Mouse (Mus musculus): ENCODE measurements around the gene Ano6. TPM values are rescaled to one million over a fixed set of nuclear protein-coding genes. Genes with fewer than 3 reads are reported as not detected.

Ano6 gene
- polyA plus RNA-seq, 1 experiment from 2014 or later: 44.6 TPM

DNA sequence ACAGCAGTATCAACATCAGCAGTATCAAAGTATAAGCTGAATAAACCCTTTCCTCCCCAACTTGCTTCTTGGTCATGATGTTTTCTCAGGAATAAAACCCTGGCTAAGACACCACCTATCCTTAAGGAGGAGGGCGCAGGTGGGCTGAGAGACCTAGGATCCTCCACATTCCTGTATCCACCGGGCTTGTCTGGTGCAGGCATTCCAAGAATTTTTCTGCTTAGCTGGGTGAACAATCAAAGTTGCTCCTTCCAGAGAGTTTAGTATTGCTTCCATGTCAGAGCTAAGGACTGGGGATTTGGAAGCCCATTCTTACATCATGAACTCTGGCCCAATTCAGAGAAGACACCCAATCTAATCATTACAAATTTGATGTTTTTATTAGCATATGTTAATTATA lies 53.8 kb downstream of the Ano6 start:
- H3K36me3 ChIP-seq: no peaks in the 10 kb centered on the region
- DNase-seq (ENCODE audit: low spot score): no peak
- no peak overlapping the region for H3K27ac ChIP-seq
- WGBS: 56% methylated on average over 2 of the region's 2 CpGs
- H3K9me3 ChIP-seq (replicated peaks): no peaks in the 10 kb centered on the region
- no peak overlapping the region for H3K4me3 ChIP-seq
- H3K4me1 ChIP-seq: peaks cover 26% of the 10 kb centered on the region
- no peaks in the 10 kb centered on the region for H3K27me3 ChIP-seq (ENCODE audit: low read depth, poor library complexity, severe bottlenecking)

DNA sequence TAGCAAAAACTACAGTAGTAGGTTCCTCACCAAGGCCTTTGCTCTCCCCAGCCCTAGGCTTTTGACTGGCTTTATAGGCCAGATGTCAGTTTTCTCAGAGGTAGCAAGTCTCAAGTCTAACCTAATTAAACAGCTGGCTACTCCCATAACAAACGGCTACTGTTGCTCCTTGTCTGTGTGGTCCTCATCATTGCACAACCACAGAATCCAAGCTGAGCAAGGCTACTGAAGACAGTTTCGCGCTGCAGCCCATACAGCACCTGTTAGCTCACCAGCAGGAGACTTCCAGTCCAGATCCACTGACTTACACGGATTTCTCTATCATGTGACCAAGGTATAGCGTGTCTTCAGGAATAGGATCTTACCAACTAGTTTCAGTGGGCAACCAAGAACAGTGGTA lies 55.5 kb downstream of the Ano6 start:
- Histone ChIP-seq H3K4me1 (peaks cover 29% of the 10 kb centered on the region), H3K9me3 (replicated peaks) (no peaks in the 10 kb centered on the region), H3K27ac (no peak overlapping the region), H3K4me3 (no peak overlapping the region), H3K36me3 (no peaks in the 10 kb centered on the region), H3K27me3 (ENCODE audit: low read depth, poor library complexity, severe bottlenecking) (no peaks in the 10 kb centered on the region)
- WGBS: 86% methylated on average over 5 of the region's 5 CpGs
- DNase-seq (ENCODE audit: low spot score): no peak

GRCm38 (mm10) chr15:95848493-95849064 lies 57.9 kb downstream of the Ano6 start:
- Histone ChIP-seq H3K27ac (no peak overlapping the region; the same call in 1 of the 2 replicates), H3K4me3 (no peak overlapping the region), H3K9me3 (replicated peaks) (no peaks in the 10 kb centered on the region), H3K36me3 (no peaks in the 10 kb centered on the region), H3K27me3 (ENCODE audit: low read depth, poor library complexity, severe bottlenecking) (no peaks in the 10 kb centered on the region), H3K4me1 (peaks cover 31% of the 10 kb centered on the region)
- no peak for DNase-seq (ENCODE audit: low spot score)
- 91% methylated on average over 6 of the region's 6 CpGs for WGBS

GRCm38 (mm10) chr15:95849513-95850411 lies 59.1 kb downstream of the Ano6 start:
- Histone ChIP-seq H3K27me3 (ENCODE audit: low read depth, poor library complexity, severe bottlenecking) (no peaks in the 10 kb centered on the region), H3K4me1 (peaks cover 28% of the 10 kb centered on the region), H3K36me3 (no peaks in the 10 kb centered on the region), H3K4me3 (no peak overlapping the region), H3K27ac (0 out of 2 replicates have a peak overlapping the region, but pooled peaks have one; percentile 36), H3K9me3 (replicated peaks) (no peaks in the 10 kb centered on the region)
- WGBS: 73% methylated on average over 18 of the region's 18 CpGs
- DNase-seq (ENCODE audit: low spot score): no peak

GRCm38 (mm10) chr15:95850546-95850945 lies 59.9 kb downstream of the Ano6 start:
- Histone ChIP-seq H3K27ac (no peak overlapping the region), H3K4me3 (no peak overlapping the region), H3K27me3 (ENCODE audit: low read depth, poor library complexity, severe bottlenecking) (no peaks in the 10 kb centered on the region), H3K4me1 (peaks cover 29% of the 10 kb centered on the region), H3K36me3 (no peaks in the 10 kb centered on the region), H3K9me3 (replicated peaks) (no peaks in the 10 kb centered on the region)
- no peak for DNase-seq (ENCODE audit: low spot score)
- WGBS: 88% methylated on average over 5 of the region's 5 CpGs

GRCm38 (mm10) chr15:95855051-95855844 lies 64.6 kb downstream of the Ano6 start:
- DNase-seq (ENCODE audit: low spot score): no peak
- H3K27ac ChIP-seq: no peak overlapping the region
- no peaks in the 10 kb centered on the region for H3K36me3 ChIP-seq
- no peak overlapping the region for H3K4me3 ChIP-seq
- WGBS: 92% methylated on average over 13 of the region's 13 CpGs
- peaks cover 21% of the 10 kb centered on the region for H3K4me1 ChIP-seq
- H3K9me3 ChIP-seq (replicated peaks): no peaks in the 10 kb centered on the region
- no peaks in the 10 kb centered on the region for H3K27me3 ChIP-seq (ENCODE audit: low read depth, poor library complexity, severe bottlenecking)

DNA sequence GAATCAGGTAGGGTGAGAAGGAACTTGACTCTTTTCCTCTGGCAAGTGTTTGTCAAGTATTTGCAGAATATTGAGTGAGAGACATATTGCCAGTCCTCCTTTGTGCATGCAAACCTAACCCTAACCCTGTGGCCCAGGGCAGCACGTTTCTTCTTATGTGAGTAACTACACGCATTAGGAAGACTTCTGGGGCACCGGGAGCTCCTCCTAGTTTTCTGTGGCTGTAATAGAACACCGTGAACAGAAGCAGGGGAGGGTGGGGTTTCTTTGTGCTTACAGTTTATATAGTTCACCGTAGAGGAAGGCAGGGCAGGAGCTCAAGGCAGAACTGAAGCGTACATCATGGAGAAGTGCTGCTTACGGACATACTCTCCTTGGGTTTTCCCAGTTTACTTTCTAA lies 65.3 kb downstream of the Ano6 start:
- 47% methylated on average over 7 of the region's 7 CpGs for WGBS
- Histone ChIP-seq H3K4me3 (no peak overlapping the region), H3K27me3 (ENCODE audit: low read depth, poor library complexity, severe bottlenecking) (no peaks in the 10 kb centered on the region), H3K9me3 (replicated peaks) (no peaks in the 10 kb centered on the region), H3K27ac (peak overlapping the region; percentile 56; the same call in 1 of the 2 replicates), H3K4me1 (peaks cover 21% of the 10 kb centered on the region), H3K36me3 (no peaks in the 10 kb centered on the region)
- no peak for DNase-seq (ENCODE audit: low spot score)

DNA sequence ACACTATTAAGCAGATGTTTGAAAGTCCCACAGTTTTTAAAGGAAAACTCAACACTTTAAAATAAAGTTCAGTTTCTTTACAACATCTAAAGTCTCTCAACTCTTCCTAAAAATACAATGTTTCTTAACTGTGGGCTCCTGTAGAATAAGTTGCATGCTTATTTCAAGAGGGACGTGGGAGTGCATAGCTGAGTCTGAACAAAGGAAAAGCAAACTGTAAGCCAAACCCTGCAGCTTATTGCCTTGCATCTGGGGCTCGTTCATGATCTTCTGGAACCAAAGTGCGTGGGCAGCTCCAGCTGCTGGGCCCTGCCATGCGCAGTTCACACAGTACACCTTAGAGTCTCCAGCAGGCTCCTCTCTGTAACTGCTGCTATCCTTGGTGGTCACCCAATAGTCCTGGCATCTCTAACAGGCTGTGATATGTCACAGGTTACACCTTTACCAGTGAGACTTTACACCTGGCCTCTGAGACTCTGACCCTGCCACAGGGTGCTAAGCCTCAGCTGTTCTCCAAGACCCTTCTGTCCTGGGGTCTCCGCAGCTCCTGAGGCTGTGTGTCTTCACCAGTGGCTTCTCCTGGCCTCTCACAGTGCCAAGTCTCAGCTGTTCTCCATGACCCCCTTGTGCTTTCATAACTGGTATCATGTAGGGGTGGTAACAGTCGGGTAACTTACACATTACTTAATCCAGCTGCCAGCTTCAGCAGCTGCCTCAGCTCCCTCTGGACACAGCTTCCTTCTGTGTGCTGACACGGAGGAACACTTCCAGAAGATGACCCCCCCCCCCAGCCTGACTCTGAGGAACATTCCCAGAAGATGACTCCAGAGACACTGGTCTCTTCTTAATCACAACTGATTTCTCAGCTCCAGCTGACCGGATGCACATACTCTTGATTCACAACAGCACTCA lies 66.3 kb downstream of the Ano6 start:
- DNase-seq (ENCODE audit: low spot score): no peak
- Histone ChIP-seq H3K9me3 (replicated peaks) (no peaks in the 10 kb centered on the region), H3K4me1 (peaks cover 21% of the 10 kb centered on the region), H3K4me3 (no peak overlapping the region), H3K27ac (no peak overlapping the region), H3K27me3 (ENCODE audit: low read depth, poor library complexity, severe bottlenecking) (no peaks in the 10 kb centered on the region), H3K36me3 (no peaks in the 10 kb centered on the region)
- WGBS: 82% methylated on average over 8 of the region's 8 CpGs

GRCm38 (mm10) chr15:95858876-95859655 lies 68.4 kb downstream of the Ano6 start:
- Histone ChIP-seq H3K36me3 (no peaks in the 10 kb centered on the region), H3K9me3 (replicated peaks) (no peaks in the 10 kb centered on the region), H3K4me1 (peaks cover 20% of the 10 kb centered on the region), H3K27ac (no peak overlapping the region), H3K27me3 (ENCODE audit: low read depth, poor library complexity, severe bottlenecking) (no peaks in the 10 kb centered on the region), H3K4me3 (no peak overlapping the region)
- no peak for DNase-seq (ENCODE audit: low spot score)
- WGBS: 84% methylated on average over 9 of the region's 9 CpGs

GRCm38 (mm10) chr15:95863865-95864660 lies 73.4 kb downstream of the Ano6 start:
- 84% methylated on average over 17 of the region's 17 CpGs for WGBS
- H3K27ac ChIP-seq: no peak overlapping the region
- H3K36me3 ChIP-seq: peaks cover 8% of the 10 kb centered on the region
- no peak overlapping the region for H3K4me3 ChIP-seq
- H3K4me1 ChIP-seq: peaks cover 6% of the 10 kb centered on the region
- H3K9me3 ChIP-seq (replicated peaks): no peaks in the 10 kb centered on the region
- no peaks in the 10 kb centered on the region for H3K27me3 ChIP-seq (ENCODE audit: low read depth, poor library complexity, severe bottlenecking)
- DNase-seq (ENCODE audit: low spot score): no peak
